Mouse (Mus musculus) layer of hippocampus, adult 9-10 months (tissue): ENCODE data around the gene Rhot2.

ENCODE experiments used
- DNase-seq: peaks from one replicate; pipeline ENCODE4 v3.0.0; 2022; ENCODE audit warnings: low spot score

The Rhot2 gene

DNA sequence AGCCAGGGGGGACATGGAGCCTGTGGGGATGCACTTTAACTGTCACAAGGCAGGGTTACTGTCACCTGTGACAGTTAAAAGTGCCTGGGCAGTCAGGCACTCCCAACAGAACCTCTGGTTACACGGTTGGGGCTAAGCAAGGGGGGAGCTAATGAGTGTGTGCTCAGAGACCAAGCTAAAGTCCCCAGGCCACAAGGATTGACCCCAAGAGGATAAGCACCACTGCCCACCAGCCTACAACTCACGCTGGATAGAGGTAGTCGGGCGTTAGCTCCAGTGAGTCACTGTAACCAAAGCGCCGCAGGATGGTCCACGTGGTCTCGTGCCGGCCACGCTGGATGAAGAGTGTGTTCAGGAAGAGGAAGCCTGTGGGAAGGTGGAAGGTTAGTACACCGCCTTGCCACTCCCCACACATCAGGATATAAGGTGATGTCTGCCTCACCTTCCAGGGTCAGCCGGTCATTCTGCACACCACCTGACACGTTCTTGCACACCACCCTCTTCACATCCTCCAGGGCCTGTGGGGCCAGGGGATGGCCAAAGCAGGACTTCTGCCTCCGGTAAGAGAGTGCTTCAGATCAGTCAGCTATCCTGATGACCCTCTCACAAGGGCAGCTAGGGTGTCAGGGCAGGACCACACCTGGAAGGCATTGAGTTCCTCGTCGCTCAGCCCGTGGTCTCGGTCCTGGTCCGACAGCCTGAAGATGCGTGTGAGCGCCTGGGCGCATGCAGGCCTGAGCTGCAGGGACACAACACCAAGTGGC lies 3.4 kb downstream of the Rhot2 start, which contains the start of gene Gm20683:
Gene Gm20683 (minus strand): TSS at position 647 of the 764 bp plus-strand sequence.
- no peak for DNase-seq

DNA sequence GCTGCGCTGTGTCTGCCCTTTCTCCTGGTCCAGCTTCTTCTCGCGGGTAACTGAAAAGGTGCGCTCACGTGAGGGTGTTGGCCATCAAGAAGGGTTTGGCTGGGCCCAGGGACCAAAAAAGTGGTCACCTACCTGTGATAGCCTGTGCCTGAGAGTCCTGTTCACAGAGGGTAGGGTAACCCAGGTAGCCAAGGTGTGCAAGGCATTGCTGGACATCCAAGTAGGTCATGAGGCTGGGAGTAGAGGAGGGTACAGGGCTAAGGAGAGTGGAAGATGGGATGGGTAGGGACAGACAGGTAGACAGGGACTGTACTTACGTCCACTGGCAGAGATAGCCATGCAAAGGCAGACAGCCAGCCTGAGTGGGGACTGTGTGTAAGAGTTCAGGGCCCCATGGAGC lies 4.1 kb downstream of the Rhot2 start:
- DNase-seq, result no peak

- DNase-seq, result no peak
Observed at GRCm38 (mm10) chr17:25839455-25840235, 5.0 kb downstream of the Rhot2 start.

DNA sequence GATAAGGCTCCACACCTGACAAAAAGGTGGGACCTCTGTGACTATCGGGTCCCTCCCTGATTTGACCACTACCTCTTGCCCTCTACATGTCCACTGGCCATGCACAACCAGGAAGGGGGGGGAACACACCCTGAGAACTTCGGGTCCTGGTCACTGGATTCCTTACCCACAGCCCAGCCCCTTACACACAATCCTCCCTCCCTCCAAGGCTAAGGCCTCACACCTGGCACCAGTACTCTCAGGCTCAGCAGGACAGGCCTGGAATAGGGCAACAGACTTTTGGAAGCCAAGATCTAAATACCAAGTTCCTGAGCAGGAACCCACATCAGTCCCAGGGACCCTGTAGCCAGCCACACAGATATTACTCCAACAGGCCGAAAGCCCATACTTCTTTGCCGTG lies 5.7 kb downstream of the Rhot2 start:
- DNase-seq, result no peak

DNA sequence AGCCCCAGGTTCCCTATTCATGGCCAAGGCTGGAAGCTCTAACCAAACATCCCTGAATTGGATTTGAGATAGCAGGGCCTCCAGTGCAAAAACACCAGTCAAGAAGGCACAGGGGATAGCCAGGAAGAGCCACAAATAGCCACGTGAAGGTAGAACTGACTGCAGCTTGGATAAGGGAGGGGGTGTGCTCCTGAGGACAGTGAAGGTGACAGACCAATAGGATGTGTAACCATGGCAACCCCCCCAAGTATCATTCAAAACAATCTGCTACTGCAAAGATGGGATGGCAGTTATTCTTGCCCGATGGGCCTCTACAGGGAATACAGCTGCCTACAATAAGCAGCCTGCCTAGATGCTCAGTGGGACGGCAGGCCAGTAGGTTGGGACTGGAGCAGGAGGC lies 7.1 kb downstream of the Rhot2 start:
- DNase-seq, result no peak

- no peak for DNase-seq
Observed at GRCm38 (mm10) chr17:25837076-25837410, 7.6 kb downstream of the Rhot2 start, which contains the start of gene Rhbdl1. Rhbdl1 (minus strand) TSS chr17:25837295.

- no peak for DNase-seq
Observed at GRCm38 (mm10) chr17:25836397-25837075, 8.1 kb downstream of the Rhot2 start.

GRCm38 (mm10) chr17:25835816-25836215 lies 8.8 kb downstream of the Rhot2 start:
- DNase-seq, result no peak

DNA sequence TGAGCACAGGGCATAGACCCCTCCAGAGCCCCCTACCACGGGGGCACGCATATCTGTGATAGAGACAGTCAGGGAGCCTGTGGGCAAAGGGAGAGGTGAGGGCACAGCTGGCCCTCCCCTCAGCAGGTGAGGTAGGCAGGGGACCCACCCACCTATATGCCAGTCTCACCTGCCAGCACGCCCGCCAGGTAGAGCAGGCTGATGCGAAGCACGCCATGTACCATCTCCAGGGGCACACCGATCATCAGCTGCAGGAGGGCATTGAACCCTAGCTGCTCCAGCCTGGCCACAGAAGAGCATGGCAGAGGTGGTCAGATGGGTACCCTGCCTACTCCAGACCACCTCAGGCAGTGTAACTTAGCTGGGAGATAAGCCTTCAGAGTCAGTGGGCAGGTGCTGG lies 9.3 kb downstream of the Rhot2 start:
- DNase-seq, result no peak

DNA sequence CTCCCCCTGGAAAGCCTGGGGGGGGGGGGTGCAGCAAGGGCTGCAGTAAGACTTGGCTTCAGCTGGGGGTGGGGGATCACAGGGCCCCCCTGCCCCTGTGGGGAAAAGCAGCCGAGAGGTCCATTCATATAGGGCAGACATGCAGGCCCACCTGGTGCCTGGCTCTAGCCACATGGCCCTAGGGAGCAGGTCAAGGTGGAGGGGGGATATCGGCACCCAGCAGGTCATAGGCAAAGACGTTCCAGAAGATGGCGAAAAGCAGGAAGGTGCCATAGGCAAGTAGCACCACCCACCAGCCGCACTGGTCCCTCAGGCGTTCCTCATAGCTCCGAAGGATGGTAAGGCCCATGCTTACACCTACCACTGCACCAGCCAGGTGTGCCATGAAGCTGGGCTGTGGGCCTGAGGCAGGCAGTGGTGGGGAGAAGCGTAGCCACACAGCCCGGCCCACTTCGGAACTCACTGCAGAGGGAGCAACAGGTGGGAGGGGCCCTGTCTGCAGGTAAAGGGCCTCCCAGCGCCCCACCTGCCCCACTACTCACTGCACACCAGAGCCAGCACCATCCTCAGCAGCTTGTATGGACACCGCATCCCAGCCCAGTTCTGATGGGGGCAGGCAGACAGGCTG lies 9.9 kb downstream of the Rhot2 start:
- no peak for DNase-seq

- no peak for DNase-seq
Observed at GRCm38 (mm10) chr17:25833961-25834594, 10.6 kb downstream of the Rhot2 start.

- peak; percentile 79 for DNase-seq
Observed at GRCm38 (mm10) chr17:25833291-25833663, 11.4 kb downstream of the Rhot2 start, which contains the start of gene Stub1. Stub1 (minus strand) TSS chr17:25833404.

GRCm38 (mm10) chr17:25832436-25833290 lies 12.0 kb downstream of the Rhot2 start:
- DNase-seq, result peak; percentile 95

- DNase-seq, result no peak
Observed at GRCm38 (mm10) chr17:25831451-25832281, 13.0 kb downstream of the Rhot2 start.

GRCm38 (mm10) chr17:25830806-25831431 lies 13.7 kb downstream of the Rhot2 start:
- DNase-seq, result no peak

GRCm38 (mm10) chr17:25830200-25830753 lies 14.4 kb downstream of the Rhot2 start:
- no peak for DNase-seq

DNA sequence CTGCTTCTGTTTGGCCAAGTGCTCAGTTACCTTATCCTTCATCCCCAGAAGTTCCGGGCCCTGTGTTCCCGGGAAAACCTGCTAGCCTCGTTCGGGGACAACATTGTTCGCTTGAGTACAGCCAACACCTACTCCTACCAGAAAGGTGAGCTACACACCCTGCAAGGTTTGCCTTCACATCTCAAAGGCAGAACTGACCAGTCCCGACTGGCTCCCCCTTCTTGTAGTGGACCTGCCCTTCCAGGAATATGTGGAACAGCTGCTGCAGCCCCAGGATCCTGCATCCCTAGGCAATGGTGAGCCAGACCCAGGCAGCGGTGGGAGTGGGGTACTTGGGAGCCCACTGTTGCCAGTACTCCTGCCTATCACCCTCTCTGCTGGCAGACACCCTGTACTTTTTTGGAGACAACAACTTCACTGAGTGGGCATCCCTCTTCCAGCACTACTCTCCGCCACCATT lies 15.1 kb downstream of the Rhot2 start:
- no peak for DNase-seq

GRCm38 (mm10) chr17:25828712-25829557 lies 15.7 kb downstream of the Rhot2 start, which contains the start of gene Jmjd8:
Jmjd8 (plus strand) TSS chr17:25828867.
- DNase-seq, result peak; percentile 71
